Mouse (Mus musculus) heart, embryonic 15.5 days (tissue): Measurements from ENCODE around the gene Srsf4. TPM values are rescaled to one million over a fixed set of nuclear protein-coding genes. Genes with fewer than 3 reads are reported as not detected.

Source experiments
- ATAC-seq: fragments of 200-750 bp; cut with Nextera tagmentation; replicated peaks from 2 replicates; pipeline ENCODE4 v1.8.0; 2017; ENCODE audit warnings: low read depth, moderate TSS enrichment; ENCODE audit not compliant: insufficient number of reproducible peaks, insufficient read depth, low FRiP score
- H3K27ac ChIP-seq: fragments of 300-500 bp; sonication (generic); 2 replicates; pipeline ENCODE4 v1.5.1; 2015; ENCODE audit warnings: mild to moderate bottlenecking, inconsistent platforms
- H3K27me3 ChIP-seq: fragments of 300-500 bp; sonication (generic); 2 replicates; pipeline ENCODE4 v1.6.1; 2015; ENCODE audit warnings: inconsistent platforms
- H3K36me3 ChIP-seq: fragments of 300-500 bp; sonication (generic); 2 replicates; pipeline ENCODE4 v1.6.1; 2015; ENCODE audit warnings: mild to moderate bottlenecking, inconsistent platforms
- H3K4me1 ChIP-seq: fragments of 300-500 bp; sonication (generic); replicated peaks from 2 replicates; pipeline ENCODE4 v1.6.1; 2015; ENCODE audit warnings: inconsistent platforms
- H3K4me2 ChIP-seq: fragments of 300-500 bp; sonication (generic); 2 replicates; pipeline ENCODE4 v1.6.1; 2015; ENCODE audit warnings: inconsistent platforms, mild to moderate bottlenecking, moderate library complexity
- H3K4me3 ChIP-seq: fragments of 300-500 bp; sonication (generic); 2 replicates; pipeline ENCODE4 v1.5.1; 2015; ENCODE audit warnings: mild to moderate bottlenecking, inconsistent platforms
- H3K9ac ChIP-seq: fragments of 300-500 bp; sonication (generic); 2 replicates; pipeline ENCODE4 v1.6.1; 2015; ENCODE audit warnings: mild to moderate bottlenecking, inconsistent platforms
- H3K9me3 ChIP-seq: fragments of 300-500 bp; sonication (generic); replicated peaks from 2 replicates; pipeline ENCODE4 v1.6.1; 2016; ENCODE audit warnings: inconsistent platforms
- WGBS: fragments of 180-500 bp; shearing (Covaris S2); methylation state at CpG from one replicate; pipeline ENCODE4 v1.1.7; 2015; ENCODE audit warnings: mixed read lengths; 5-methylcytosine and 5-hydroxymethylcytosine counted together
- polyA plus RNA-seq: library from polyadenylated mRNA; unstranded; fragments of >200 nt; fragmentation: Nextera tagmentation; extraction: Ambion mirVana; gene quantifications from 2 replicates; pipeline ENCODE4 v1.2.1, GENCODE M21; 2015

Gene Srsf4
- polyA plus RNA-seq, 1 experiment from 2014 or later, result 64.8 TPM

GRCm38 (mm10) chr4:131924096-131924810 lies 50.8 kb downstream of the Srsf4 start:
- peaks cover 75% of the 10 kb centered on the region for H3K4me1 ChIP-seq
- H3K9me3 ChIP-seq, result no peaks in the 10 kb centered on the region
- no peak overlapping the region for H3K4me2 ChIP-seq
- H3K9ac ChIP-seq, result no peak overlapping the region
- no peak overlapping the region for H3K4me3 ChIP-seq
- H3K27me3 ChIP-seq, result peaks cover 6% of the 10 kb centered on the region; the same call in 1 of the 2 replicates
- 0 out of 2 replicates have a peak overlapping the region, but pooled peaks have one; percentile 19 for H3K27ac ChIP-seq
- WGBS, result 50% methylated on average over 6 of the region's 6 CpGs
- peaks cover 9% of the 10 kb centered on the region; the same call in 1 of the 2 replicates for H3K36me3 ChIP-seq
- ATAC-seq, result no peak

- ATAC-seq, result no peak
- H3K27ac ChIP-seq, result no peak overlapping the region
- H3K27me3 ChIP-seq, result no peaks in the 10 kb centered on the region
- H3K4me2 ChIP-seq, result no peak overlapping the region
- no peaks in the 10 kb centered on the region for H3K9me3 ChIP-seq
- H3K4me1 ChIP-seq, result peaks cover 35% of the 10 kb centered on the region
- no peak overlapping the region for H3K9ac ChIP-seq
- 71% methylated on average over 6 of the region's 6 CpGs for WGBS
- peaks cover 18% of the 10 kb centered on the region; the same call in 1 of the 2 replicates for H3K36me3 ChIP-seq
- H3K4me3 ChIP-seq, result no peak overlapping the region
Observed at GRCm38 (mm10) chr4:131929146-131929545, 55.7 kb downstream of the Srsf4 start.

GRCm38 (mm10) chr4:131939459-131939858 lies 66.0 kb downstream of the Srsf4 start:
- no peak for ATAC-seq
- no peaks in the 10 kb centered on the region for H3K9me3 ChIP-seq
- H3K27ac ChIP-seq, result no peak overlapping the region
- no peak overlapping the region for H3K9ac ChIP-seq
- peaks cover 5% of the 10 kb centered on the region; the same call in 1 of the 2 replicates for H3K36me3 ChIP-seq
- no peaks in the 10 kb centered on the region for H3K4me1 ChIP-seq
- no peaks in the 10 kb centered on the region for H3K27me3 ChIP-seq
- H3K4me2 ChIP-seq, result no peak overlapping the region
- 66% methylated on average over 2 of the region's 2 CpGs for WGBS
- H3K4me3 ChIP-seq, result no peak overlapping the region

- no peak overlapping the region for H3K4me3 ChIP-seq
- H3K9me3 ChIP-seq, result no peaks in the 10 kb centered on the region
- no peak overlapping the region for H3K4me2 ChIP-seq
- 95% methylated on average over 4 of the region's 4 CpGs for WGBS
- H3K9ac ChIP-seq, result no peak overlapping the region
- no peaks in the 10 kb centered on the region for H3K27me3 ChIP-seq
- no peak for ATAC-seq
- H3K27ac ChIP-seq, result no peak overlapping the region
- no peaks in the 10 kb centered on the region for H3K4me1 ChIP-seq
- no peaks in the 10 kb centered on the region for H3K36me3 ChIP-seq
Observed at GRCm38 (mm10) chr4:131940846-131941245, 67.4 kb downstream of the Srsf4 start.

- Histone ChIP-seq H3K9me3 (no peaks in the 10 kb centered on the region), H3K9ac (no peak overlapping the region), H3K4me2 (no peak overlapping the region), H3K27me3 (no peaks in the 10 kb centered on the region), H3K27ac (no peak overlapping the region), H3K4me3 (no peak overlapping the region), H3K36me3 (peaks cover 6% of the 10 kb centered on the region; the same call in 1 of the 2 replicates), H3K4me1 (0 out of 2 replicates have a peak, but pooled peaks cover 3% of the 10 kb centered on the region)
- WGBS, result 93% methylated on average over 11 of the region's 11 CpGs
- ATAC-seq, result no peak
Observed at GRCm38 (mm10) chr4:131947848-131948247, 74.4 kb downstream of the Srsf4 start.

GRCm38 (mm10) chr4:131949903-131950302 lies 76.5 kb downstream of the Srsf4 start:
- no peaks in the 10 kb centered on the region for H3K27me3 ChIP-seq
- H3K27ac ChIP-seq, result no peak overlapping the region
- 51% methylated on average over 5 of the region's 5 CpGs for WGBS
- H3K36me3 ChIP-seq, result peaks cover 6% of the 10 kb centered on the region; the same call in 1 of the 2 replicates
- no peaks in the 10 kb centered on the region for H3K9me3 ChIP-seq
- H3K9ac ChIP-seq, result no peak overlapping the region
- 0 out of 2 replicates have a peak, but pooled peaks cover 3% of the 10 kb centered on the region for H3K4me1 ChIP-seq
- H3K4me3 ChIP-seq, result no peak overlapping the region
- ATAC-seq, result no peak
- H3K4me2 ChIP-seq, result no peak overlapping the region

- Histone ChIP-seq H3K9me3 (no peaks in the 10 kb centered on the region), H3K36me3 (peaks cover 9% of the 10 kb centered on the region; the same call in 1 of the 2 replicates), H3K4me2 (no peak overlapping the region), H3K27me3 (no peaks in the 10 kb centered on the region), H3K27ac (no peak overlapping the region), H3K4me1 (0 out of 2 replicates have a peak, but pooled peaks cover 3% of the 10 kb centered on the region), H3K4me3 (no peak overlapping the region), H3K9ac (no peak overlapping the region)
- 66% methylated on average over 8 of the region's 8 CpGs for WGBS
- ATAC-seq, result no peak
Observed at GRCm38 (mm10) chr4:131950657-131951056, 77.2 kb downstream of the Srsf4 start.

Other genes with a start within 250 kb of the Srsf4 start
- gene Ptpru, start 35.3 kb upstream of the Srsf4 start, polyA plus RNA-seq, result 1.9 and 3.1 TPM in 2 replicates
- 39.9 and 45.7 TPM in 2 replicates for gene Mecr, start 30.1 kb upstream of the Srsf4 start, polyA plus RNA-seq
- 1.2 and 2.6 TPM in 2 replicates for gene Tmem200b, start 48.2 kb downstream of the Srsf4 start, polyA plus RNA-seq
- 0.10 and 0.18 TPM in 2 replicates for gene Gm10300, start 201.1 kb downstream of the Srsf4 start, polyA plus RNA-seq
- gene Epb41, start 201.7 kb downstream of the Srsf4 start, polyA plus RNA-seq, result 75.6 and 86.4 TPM in 2 replicates